In the genomic region with DNA sequence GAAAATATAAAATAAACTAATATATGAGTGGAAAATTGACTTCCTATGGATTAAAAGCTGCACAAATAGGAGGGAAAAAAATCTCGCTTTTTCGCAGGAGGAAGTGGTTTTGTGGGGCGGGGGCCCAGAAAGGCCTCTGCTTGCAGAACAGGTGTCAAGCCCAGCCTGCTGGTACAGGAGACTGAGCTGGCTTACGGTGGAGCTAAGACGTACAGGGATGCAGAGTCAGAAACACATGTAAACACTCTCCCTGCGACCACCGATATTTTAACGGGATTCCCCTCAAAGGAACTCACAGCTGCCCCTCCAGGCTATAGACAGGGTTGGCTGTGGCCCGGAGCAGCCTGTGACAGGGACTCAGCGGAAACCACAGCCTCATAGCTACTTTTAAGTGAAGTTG, we compare ENCODE assay signal across 24 mouse cellular contexts.
A peak's percentile ranks its signal among the peaks of the same experiment; 100 is the strongest.
DNase-seq lines count a peak whose midpoint lies in the region; ATAC-seq and TF ChIP-seq lines count a peak whose summit lies in the region.
"Had no signal": no experiment of that assay in that cellular context is flagged by ENCODE, and none has a peak within 500 bp of the region (broad histone marks: within the 10 kb centered on the region; RNA-seq: fewer than 3 reads in every experiment).

No protein-coding gene starts in this region.

- WGBS in spleen, adult 2 months, result 5% methylated on average over 10 of the region's 10 CpGs
- WGBS in midbrain, embryonic 14.5 days, result 71% methylated on average over 10 of the region's 10 CpGs

- no peaks in the 10 kb centered on the region for H3K27me3 ChIP-seq in spleen, adult 2 months (ENCODE audit: control insufficient read depth, insufficient read depth, low read length)
- H3K27me3 ChIP-seq in midbrain, embryonic 14.5 days (ENCODE audit: control insufficient read depth, insufficient read depth, low read length), result peaks cover 8% of the 10 kb centered on the region; the same call in 1 of the 2 replicates
- H3K27me3 ChIP-seq: stomach, embryonic 15.5 days had no signal

- no peak for TF ChIP-seq CTCF in spleen, adult 2 months (IDR thresholded peaks at IDR 0.05; ENCODE audit: extremely low read depth, insufficient read depth, insufficient read length, insufficient replicate concordance)

- peak overlapping the region; percentile 76 for H3K27ac ChIP-seq in spleen, adult 2 months (ENCODE audit: insufficient read depth, low read length)
- H3K27ac ChIP-seq in midbrain, embryonic 14.5 days (replicated peaks; ENCODE audit: low read depth, low read length), result no peak overlapping the region
- H3K27ac ChIP-seq: embryonic facial prominence, embryonic 12.5 days; forebrain, embryonic 12.5 days; heart, embryonic 10.5 days; hindbrain, postnatal 0 days; left cerebral cortex, adult 2 months; limb, embryonic 15.5 days; liver, embryonic 15.5 days; macrophage; stomach, embryonic 15.5 days had no signal

- H3K4me3 ChIP-seq in spleen, adult 2 months (ENCODE audit: extremely low read depth, insufficient read depth, insufficient read length), result no peak overlapping the region
- no peak overlapping the region for H3K4me3 ChIP-seq in midbrain, embryonic 14.5 days (replicated peaks; ENCODE audit: low read depth, low read length)
- H3K4me3 ChIP-seq: embryonic facial prominence, embryonic 12.5 days; forebrain, embryonic 12.5 days; heart, embryonic 10.5 days; left cerebral cortex, adult 2 months; limb, embryonic 15.5 days; liver, embryonic 15.5 days; stomach, embryonic 15.5 days had no signal

- ATAC-seq in activated CD4-positive, CD25-positive, alpha-beta regulatory T cell, adult 4 months, result peak; percentile 70
- ATAC-seq in midbrain, embryonic 14.5 days (ENCODE audit: low FRiP score, low TSS enrichment), result no peak
- ATAC-seq: hindbrain, postnatal 0 days; lung, postnatal 0 days had no signal

- no peak for TF ChIP-seq POLR2A in spleen, adult 2 months (IDR thresholded peaks at IDR 0.05; ENCODE audit: low read depth, low read length)

- H3K4me2 ChIP-seq in midbrain, embryonic 14.5 days (ENCODE audit: low read length), result no peak overlapping the region
- H3K4me2 ChIP-seq: embryonic facial prominence, embryonic 12.5 days; forebrain, embryonic 12.5 days; limb, embryonic 15.5 days; liver, embryonic 15.5 days; midbrain, embryonic 11.5 days; stomach, embryonic 15.5 days had no signal

- peaks cover 6% of the 10 kb centered on the region; the same call in 1 of the 2 replicates for H3K4me1 ChIP-seq in spleen, adult 2 months (ENCODE audit: control insufficient read depth, insufficient read depth, insufficient read length)
- H3K4me1 ChIP-seq in midbrain, embryonic 14.5 days (ENCODE audit: control insufficient read depth, insufficient read depth, low read length), result peaks cover 7% of the 10 kb centered on the region
- H3K4me1 ChIP-seq: liver, embryonic 15.5 days; stomach, embryonic 15.5 days had no signal

- DNase-seq in spleen, adult 2 months (ENCODE audit: low read depth in 1 of 2, low spot score in 2 of 2), result no peak
- DNase-seq in spleen, postnatal 4 days (ENCODE audit: low spot score in 2 of 2), result no peak
- DNase-seq in thymus, adult 18-20 months, result peak; percentile 59 to 72
- DNase-seq in thymus, postnatal 36 days, result peak; percentile 69 to 80
- DNase-seq in midbrain, embryonic 14.5 days, result no peak
- DNase-seq in cerebellum, adult 11 months, result no peak
- DNase-seq in layer of hippocampus, adult 8-10 months (ENCODE audit: low spot score in 2 of 2), result no peak
- DNase-seq: adrenal gland, adult 2 months; gastrocnemius, postnatal 36 days; heart, postnatal 10 days; kidney, adult 11 months; left cerebral cortex, postnatal 4 days had no signal

- no peak overlapping the region for H3K9ac ChIP-seq in midbrain, embryonic 14.5 days (replicated peaks; ENCODE audit: low read length)
- H3K9ac ChIP-seq: embryonic facial prominence, embryonic 12.5 days; forebrain, embryonic 12.5 days; limb, embryonic 15.5 days; liver, embryonic 15.5 days; stomach, embryonic 15.5 days had no signal

- H3K36me3 ChIP-seq in spleen, adult 2 months (ENCODE audit: control insufficient read depth, insufficient read depth, low read length), result no peaks in the 10 kb centered on the region
- no peaks in the 10 kb centered on the region for H3K36me3 ChIP-seq in midbrain, embryonic 14.5 days (ENCODE audit: control insufficient read depth, insufficient read depth, low read length)
- H3K36me3 ChIP-seq: embryonic facial prominence, embryonic 12.5 days; forebrain, embryonic 12.5 days; heart, embryonic 10.5 days; limb, embryonic 15.5 days; liver, embryonic 15.5 days; stomach, embryonic 15.5 days had no signal

- H3K9me3 ChIP-seq in midbrain, embryonic 14.5 days (ENCODE audit: control insufficient read depth, low read length), result no peaks in the 10 kb centered on the region
- H3K9me3 ChIP-seq: embryonic facial prominence, embryonic 12.5 days; forebrain, embryonic 12.5 days; heart, embryonic 10.5 days; limb, embryonic 15.5 days; liver, embryonic 15.5 days; stomach, embryonic 15.5 days had no signal

Comparison
In these comparisons a context has a peak if more than half of its experiments do, and no peak if none do; other contexts are left out.
1. DNase-seq: peak in thymus, adult 18-20 months (2 of 2) and thymus, postnatal 36 days (2 of 2); none in spleen, adult 2 months (0 of 2), spleen, postnatal 4 days (0 of 2), midbrain, embryonic 14.5 days (single experiment), cerebellum, adult 11 months (single experiment) and layer of hippocampus, adult 8-10 months (0 of 2).